Mouse (Mus musculus) gonadal fat pad, adult 2 months (tissue): ENCODE results near the gene Fam120b. TPM values are rescaled to one million over a fixed set of nuclear protein-coding genes. Genes with fewer than 3 reads are reported as not detected.

ENCODE experiments used
- DNase-seq: peaks from one replicate; pipeline ENCODE4 v3.0.0-alpha.2; 2012; ENCODE audit warnings: low read depth
- polyA plus RNA-seq: library from polyadenylated mRNA; depleted of rRNA; stranded (reverse); fragments of >200 nt; gene quantifications from 2 replicates; pipeline ENCODE4 v1.2.3, GENCODE M21; 2012; rRNA removed

The Fam120b gene
- 12.7 and 15.1 TPM in 2 replicates for polyA plus RNA-seq

DNA sequence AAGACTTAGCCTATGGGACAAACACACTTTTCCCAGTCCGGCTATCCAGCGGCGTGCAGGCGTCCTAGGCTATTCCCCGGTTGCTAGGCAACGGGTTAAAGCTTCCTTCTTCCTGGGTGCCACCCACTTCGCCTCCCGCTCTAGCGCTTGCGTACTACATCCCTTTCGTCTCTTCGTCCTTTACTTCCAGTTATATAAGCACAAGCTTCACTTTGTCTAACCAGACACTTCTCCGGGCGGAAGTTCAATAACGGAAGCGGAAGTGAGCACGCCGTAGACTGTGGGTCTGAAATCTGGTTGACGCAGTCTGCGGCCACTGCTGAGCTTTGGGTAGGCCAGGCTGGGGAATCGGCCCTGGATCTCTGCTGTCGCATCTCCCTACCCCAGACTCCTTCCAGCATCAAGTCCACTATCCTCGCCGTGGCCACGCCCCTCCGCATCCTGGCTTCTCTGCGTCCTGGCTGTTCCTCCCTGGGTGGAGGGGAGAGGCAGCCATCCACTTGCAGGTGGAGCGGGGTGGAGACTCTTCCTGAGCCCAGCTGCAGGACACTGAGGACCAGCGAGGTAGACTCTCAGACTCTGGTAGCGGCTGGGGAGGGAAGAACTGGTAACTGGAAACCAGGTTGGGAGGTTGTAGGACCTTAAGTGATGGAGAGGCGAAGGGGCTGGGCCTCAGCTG is at the start of gene Fam120b:
Fam120b (plus strand) TSS at position 206 of the 679 bp plus-strand sequence.
- DNase-seq: peak; percentile 72

DNA sequence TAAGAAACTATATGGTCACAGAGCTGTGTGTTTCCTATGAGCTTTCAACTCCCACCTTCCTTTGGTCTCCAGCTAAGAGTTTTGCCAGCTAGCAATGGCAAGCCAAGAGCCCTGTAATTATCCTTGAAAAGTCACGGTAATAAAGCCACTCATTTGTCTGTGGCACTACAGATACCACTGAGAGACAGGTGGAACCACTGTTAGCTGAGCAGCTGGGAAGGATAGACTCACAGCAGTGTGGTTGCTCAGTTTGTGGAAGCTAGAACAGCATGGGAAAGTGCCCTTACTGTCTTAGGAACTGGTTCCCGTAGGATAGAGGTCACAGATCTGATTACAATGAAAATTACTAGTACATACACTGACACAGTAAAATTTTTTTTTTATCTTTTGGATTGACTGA is 45.9 kb upstream of the Fam120b start:
- no peak for DNase-seq

DNA sequence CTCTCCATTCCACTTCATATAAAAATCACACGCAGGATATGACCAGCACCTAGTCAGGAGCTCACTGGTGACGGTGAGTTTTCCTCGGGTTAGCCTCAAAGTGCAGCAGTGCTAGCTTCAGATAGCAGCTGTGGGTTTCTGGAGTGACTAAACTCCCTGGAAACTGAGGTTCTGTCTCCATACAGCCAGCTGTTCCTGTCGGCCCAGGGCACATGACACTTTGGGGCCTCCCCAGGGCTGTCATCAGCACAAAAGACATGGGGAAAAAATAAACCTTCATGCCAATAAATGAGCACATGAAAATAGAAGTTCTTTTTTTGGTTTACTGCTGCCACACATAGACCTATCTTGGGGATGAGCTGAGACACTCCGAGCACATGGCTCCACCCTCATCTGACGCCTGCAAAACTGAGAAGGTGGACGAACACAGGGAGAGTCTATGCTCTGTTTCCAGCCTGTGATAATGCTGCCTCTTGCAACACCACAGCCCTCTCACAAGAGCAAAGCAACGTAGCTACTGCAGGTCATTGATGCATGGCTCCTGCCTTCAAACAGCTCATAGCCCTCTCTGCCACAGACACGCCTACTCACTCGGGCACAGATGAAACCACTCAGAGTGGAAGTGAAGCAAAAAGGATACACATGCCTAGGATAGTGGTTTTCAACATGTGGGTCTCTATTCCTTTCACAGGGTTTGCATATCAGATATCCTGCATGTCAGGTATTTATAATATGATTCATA is 43.0 kb upstream of the Fam120b start:
- no peak for DNase-seq

DNA sequence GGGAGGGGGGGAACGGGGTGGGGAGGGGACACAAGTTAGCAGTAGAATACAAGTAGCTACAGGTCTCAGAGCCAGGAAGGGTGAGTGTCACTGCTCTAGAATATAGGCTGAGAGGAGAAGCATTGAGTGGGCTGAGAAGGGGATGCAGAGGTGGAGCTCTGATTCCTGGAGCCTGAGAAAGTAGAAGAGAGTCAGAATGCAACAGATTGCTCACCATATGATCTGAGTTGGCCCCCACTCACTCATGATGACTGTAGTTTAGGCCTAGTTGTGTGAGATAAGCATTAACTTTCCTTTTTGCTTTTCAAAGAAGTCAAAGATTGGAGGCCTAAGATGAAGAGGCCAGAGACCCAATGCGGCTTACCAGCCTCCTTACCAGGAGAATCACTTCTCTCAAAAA is 42.0 kb upstream of the Fam120b start:
- DNase-seq: no peak

DNA sequence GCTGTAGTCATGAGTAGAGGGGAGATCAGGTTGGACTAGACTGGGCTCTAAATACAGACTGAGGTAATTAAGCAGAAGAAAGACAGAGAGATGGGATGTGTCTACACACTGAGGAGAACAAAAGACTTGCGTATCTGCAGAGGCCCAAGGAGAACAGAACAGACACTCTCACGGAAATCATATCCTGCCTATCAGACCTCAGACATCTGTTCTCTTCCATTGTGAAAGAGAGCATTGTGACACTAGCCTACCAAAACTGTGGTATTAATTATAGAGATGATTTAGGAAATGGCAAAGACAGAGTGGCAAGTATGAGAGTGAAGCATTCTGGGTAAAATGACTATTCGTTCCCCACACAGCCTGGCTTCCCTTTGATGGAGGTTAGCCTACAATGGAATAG is 40.9 kb upstream of the Fam120b start:
- no peak for DNase-seq

DNA sequence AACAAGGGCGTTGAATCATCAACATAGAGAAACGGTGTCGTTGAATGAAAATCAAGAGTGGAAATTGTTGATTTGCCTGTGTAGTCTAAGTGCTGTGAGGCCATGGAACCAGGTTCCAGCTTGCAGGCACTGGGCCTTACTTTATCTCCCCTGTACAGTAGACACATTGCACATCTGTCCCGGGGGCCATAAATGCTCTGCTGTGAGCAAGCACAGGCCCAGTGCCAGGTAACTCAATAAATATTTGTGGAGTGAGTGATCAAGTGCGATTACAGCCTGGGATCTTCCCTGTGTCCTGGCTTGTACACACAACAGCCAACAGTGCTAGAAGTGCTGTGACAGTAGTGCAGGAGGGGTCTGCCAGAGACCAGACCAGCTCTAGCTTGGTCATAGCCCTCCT is 39.5 kb upstream of the Fam120b start:
- no peak for DNase-seq

DNA sequence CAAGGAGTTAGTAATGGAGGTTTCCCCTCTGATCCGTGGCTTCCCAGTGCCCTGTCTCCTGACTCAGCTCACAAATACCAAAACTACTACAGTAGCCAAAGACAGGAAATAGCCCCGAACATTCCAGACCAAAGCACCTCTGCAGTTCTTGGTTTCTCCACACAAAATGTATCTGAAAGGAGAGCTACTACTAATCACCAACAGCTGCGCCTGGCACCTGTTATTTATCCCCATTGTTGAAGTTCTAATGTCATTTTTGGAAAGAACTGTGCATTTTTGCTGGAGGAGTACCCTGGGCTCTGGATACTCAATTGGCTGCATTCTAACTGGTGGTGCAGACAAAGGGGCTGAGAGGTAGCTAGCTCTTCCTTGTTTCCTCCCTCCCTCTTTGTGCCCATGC is 38.9 kb upstream of the Fam120b start:
- DNase-seq: no peak

DNA sequence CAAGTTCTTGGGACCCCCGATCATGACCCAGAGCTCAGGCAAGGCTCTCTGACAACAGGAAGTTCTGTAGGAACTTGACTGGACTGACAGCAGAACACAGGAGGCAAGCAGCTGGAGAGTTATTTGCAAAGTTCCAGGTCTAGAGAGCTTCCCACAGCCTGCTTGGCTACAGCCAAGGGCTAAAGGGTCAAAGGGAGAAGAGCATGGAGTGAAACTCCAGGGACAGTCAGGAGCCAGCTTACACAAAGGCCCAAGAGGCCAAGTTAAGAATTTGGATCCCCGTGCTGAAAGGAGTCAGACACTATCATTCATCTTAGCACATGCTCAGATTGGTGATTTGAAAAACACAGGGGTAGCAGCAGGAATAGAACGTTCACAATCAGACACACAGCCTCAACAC is 32.3 kb upstream of the Fam120b start:
- DNase-seq: no peak

DNA sequence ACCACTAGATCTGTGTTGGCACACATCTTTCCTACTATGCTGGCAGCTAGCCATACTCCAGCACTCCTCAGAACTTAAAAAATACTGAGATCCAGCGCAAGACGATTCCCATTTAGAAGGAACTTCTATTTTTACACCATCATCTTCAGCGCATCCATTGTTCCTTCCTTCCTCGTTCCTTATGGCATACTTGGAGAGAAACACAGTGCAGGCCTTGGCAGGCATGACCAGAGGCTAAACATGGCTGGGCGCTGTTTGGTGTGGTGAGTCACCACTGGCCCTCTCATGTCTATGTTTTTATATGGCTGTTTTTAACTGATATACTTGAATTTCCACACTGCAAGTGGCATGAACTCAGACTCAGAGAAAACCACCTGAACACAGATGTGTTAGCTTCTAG is 30.4 kb upstream of the Fam120b start:
- DNase-seq: no peak

DNA sequence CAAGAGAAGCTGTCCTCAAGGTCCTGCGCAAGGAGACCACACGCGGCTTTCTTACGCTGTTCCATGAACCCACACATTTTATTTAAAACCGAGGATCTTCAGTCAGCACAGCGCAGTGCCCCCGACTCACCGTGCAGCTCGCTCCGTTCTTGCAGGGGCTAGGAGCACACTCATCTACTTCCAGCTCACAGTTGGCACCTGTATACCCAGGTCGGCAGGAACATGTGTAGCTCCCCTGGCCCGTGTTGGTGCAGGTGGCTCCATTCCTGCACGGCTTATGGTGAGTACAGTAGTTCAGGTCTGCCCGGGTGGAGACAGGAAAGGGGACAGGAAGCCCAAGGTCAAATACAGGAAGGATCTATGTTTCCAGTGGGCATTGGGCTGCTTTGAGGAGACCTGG is 25.6 kb upstream of the Fam120b start:
- no peak for DNase-seq

DNA sequence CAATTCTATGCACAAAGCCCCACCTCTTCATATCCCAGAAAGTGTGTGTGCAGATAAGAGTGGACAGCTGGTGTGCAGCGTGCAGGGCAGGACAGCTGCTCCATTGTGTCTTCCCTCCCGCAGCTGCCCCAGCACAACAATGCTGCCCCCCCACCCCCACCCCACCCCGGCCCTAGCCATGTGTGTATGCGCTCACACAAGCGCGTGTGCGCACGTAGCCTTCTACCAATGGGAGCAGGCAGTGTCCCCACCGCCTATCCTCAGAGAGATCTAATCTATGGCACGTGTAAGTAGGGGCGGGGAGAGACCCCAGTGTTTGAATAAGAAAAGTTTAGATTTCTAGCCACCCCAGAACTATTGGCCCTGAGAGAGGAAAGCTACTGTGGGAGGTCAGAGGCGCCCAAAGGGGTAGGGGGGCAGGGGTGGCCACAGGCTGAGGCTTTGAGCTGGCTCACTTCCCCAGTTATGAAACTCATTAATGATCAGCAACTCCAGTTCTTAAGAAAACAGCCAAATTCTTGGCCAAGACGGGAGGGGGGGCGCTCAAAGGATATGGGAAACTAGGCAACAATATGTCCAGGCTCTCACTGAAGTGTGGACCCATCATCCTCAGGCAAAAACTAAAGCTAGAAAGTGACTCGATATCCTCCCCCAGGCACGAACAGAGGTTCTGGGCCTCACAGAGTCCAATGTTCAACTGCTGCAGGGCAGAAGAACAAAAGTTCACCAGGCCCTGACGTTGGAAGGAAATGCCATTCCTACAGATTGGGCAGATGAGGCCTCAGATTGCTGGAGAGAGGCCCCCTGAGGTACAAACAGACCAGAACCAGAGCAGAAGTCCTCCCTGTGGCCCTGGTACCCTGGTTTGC is 23.8 kb upstream of the Fam120b start:
- DNase-seq: no peak

DNA sequence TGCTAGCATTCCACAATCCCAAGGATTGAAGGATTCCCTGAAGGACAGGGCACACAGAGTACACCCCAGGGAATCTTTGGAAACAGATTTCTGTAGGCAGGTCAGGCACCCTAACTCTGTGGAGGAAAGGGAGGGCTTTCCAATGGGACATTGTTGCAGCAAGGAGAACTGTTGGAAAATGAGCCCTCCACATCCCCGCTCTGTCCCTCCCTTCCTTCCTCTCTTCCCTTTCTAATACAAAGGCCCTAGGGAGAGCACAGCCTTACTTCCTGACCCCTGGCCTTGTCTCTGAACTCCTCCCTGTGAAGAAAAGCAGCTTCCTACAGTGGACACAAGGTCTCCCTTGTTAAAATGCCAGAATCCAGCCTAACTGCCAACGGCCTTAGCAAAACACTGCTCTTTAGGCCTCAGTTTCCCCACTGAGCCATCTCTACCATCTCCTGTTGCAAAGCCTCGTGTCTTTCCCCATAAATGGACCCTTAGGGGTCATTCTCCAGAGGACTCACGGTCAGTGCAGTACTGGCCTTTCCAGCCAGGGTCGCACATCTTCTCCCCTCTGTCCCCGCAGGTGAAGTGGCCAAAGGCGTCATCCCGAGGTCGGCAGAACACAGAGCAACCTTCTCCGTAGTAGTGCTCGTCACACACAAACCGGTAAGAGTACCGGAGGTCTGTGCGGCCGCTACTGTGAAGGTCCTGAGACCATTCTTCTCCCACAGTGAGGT is 22.9 kb upstream of the Fam120b start:
- no peak for DNase-seq

DNA sequence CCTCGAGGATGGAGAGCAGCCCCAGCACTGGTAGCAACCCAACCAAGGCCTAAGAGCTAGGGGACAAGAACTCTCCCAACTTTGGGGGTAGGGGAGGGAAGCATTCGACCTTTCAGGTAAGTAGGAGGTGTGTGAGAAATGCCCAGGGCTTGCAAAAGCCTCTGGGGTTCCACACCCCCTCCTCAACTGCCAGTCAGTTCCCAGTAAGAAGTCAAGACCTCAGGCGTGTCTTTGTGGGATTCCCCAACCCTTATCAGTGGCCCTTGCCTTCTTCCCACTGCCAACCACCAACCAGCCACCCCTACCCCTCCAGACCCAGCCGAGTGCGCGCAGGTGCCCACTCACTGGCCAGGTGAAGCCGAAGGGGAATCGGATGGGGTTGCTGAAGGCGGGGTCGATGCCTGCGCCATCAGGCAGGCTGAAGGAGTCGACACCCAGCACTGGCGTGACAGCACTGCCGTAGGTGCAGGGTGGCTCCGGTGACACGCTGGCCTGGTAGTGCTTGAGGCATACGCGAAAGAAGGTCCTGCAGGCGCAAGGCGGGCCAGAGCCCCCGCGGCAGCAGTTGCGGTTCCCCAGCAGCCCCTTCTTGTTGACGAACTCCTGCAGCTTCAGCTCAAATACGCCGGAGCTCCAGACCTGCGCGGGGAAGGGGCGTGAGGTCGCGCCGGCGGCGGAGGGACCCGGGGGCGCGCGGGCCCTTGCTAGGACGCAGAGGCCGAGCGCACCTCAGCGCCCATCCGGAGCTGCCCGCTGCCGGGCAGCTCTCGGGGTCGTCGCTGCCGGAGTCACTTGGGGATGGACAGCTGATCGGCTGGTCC is 21.5 kb upstream of the Fam120b start:
- DNase-seq: no peak

DNA sequence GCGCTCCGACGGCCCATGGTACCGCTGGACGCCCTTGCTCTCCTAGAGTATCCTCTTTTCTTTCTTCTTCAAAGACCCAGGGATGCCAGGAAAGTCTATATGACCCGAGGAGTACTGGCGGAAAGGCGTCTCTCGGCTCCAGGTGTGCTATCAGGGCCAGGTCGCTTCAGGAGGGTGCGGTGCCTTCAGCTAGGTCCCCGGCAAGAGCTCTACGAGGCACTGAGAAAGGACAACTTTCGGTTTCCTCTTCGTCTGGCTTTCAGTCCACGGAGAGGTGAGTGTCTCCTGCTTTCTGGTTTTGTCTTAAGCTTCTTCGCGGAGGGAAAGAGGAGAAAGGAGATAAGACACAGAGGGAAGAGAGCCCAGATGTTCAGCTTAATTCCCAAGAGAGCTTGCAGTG is 20.8 kb upstream of the Fam120b start:
- no peak for DNase-seq

DNA sequence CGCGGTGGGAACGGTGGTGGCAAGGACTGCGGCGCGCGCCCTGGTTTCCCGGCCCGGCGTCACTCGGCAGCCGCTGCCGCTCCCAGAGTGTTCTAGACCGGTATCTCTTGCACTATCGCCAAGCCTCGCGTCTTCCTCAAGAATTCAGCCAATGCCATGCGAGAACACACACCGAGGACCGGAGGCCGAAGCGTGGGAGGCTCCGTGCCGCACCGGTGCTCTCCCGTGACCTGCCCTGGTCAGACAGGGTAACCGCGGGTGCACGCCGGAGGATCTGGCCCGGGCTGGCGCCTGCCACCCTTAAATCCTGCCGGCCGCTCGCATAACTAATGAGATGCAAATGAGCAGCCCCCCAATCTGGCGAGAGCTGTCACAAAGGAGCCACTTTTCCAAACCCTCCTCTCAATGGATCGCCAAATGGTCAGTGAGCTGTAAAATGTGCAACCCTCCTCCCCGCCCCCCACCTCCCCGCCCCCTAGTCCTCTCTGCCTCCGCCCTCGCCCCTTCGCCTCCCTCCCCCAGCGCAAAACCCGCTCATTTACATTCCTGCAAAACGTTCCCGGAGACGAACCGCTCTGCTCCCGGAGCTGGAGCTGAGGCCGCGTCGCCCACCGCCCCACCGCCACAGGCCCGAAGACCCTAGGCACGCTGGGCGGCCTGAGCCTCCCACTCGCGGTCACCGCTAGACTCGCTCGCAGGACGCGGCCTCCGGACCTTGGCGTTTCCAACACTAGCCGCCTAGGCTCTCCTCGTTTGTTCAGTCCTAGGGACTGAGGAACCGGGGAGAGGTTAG is 20.1 kb upstream of the Fam120b start:
- no peak for DNase-seq

DNA sequence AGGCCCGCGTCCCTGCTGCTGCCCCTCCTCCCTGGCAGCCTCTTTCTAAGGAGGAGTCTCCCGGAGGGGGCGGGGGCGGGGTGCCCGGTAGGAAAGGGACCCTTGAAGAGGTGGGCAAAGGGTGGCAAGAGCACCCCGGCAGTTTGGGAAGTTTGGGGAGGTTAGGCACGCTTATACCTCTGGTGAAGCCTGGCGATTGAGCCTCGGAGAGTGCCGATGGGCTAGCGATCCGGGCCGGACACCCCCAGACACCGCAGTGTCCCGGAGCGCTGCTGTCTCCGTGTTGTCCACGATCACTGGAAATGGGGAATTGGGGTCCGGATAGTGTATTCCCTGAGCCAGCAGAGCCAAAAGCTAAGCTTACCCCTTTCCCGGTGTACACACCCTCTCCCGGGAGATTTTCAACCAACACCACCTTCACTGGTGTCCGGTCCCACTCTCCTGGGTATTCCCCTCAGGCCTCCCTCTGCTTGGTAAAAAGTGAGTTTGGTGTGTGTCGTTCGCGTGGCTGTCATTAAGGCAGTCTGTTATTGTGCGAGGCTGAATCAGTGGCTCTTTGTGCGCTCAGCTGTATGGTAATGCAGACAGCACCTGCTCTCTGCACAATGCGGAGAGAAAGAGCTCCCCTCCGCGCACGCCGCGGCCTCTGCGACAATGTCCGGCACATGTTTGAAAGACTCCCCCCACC is 19.4 kb upstream of the Fam120b start, which contains the start of gene Dll1:
Dll1 (minus strand) TSS at position 379 of the 688 bp plus-strand sequence.
- DNase-seq: no peak

DNA sequence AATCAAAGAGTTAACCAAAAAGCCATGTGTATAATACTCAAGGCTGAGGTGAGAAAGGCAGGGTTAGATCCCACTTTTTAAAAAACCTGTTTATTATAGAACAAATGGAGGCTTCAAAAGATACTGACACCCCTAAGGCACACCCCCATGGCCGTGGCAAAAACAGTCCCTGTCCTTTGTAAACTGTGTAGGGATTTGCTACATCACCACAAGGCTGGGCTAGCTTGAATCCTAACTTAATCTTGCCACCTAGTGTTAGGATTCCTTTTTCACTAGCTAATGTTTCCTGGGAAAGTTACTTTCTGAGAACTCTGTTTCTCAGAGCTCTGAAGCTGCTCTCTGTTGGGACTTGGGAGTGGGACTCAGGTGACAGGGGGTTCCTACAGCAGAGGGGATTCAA is 18.1 kb upstream of the Fam120b start:
- no peak for DNase-seq

DNA sequence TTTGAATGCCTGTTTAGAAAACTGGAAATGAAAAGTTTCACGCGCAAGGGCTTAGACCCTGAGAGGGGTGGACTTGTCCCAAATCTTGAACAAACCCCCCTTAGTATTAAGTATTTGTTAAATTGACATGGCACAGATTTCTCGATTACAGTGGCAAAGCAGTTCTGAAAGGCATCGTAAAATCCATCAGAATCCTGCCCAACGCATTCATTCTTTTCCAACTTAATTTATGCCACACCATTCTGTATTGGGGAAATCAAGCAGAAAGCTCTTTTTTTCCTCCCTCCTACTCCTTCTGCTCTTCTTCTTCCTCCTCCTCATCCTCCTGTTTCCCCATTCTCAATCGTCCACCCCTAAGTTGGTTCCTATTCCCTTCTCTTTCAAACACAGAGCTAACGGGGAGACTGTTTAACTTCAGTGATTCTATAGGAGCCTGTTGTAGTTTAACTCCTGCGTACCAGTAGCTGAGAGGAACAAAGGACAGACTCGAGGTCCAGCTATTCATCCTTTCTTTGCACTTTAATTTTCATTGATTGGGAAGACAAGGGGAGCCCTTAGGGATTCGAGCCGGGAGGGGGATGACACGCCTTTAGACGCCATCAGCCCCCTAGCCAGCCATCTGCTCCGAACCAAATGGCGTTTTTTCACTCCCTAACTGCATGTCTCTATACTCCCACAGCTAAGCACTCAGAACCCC is 17.4 kb upstream of the Fam120b start:
- no peak for DNase-seq
